Mouse (Mus musculus): ENCODE data around the gene Sugt1.

Gene Sugt1

DNA sequence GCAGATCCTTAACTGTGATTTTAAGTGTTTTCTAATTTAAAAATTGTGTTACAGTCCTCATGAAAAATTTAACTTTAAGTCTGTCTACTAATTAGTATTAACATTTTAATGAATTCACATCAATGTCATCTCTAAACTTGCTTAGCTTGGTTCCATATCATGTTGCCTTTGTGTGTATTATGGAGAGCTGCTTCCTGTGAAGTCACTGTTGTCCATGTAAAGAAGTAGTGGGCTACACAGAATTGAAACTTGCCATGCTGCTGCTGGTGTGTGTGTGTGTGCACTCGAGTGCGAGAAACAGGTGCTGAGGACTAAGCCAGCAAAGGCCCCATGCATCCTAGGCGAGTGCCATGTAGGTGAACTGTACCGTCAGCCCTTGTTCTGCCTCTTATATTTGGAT is 19.9 kb downstream of the Sugt1 start:
- no peak for DNase-seq

GRCm38 (mm10) chr14:79608286-79608685 is 20.8 kb downstream of the Sugt1 start:
- no peak for DNase-seq

GRCm38 (mm10) chr14:79617121-79617828 is 29.8 kb downstream of the Sugt1 start:
- DNase-seq = no peak

DNA sequence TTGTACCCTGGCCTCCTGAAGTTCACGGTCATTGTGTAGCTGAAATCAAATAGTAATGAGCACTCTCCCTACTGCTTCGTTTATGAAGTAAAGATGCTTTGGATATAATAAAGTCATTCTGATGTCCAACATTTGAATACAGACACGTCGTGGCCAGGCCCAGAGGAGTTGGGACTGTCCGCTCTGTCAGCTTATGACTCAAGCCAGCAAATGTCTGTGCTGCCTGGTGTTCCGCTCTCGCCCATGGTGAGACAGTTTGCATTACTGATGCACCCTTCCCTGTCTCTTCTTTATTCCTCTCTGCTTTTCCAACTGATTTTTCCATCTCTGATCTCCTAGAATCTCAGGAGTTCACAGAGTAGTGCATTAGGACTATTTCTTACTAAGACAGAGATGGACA is 32.3 kb downstream of the Sugt1 start:
- DNase-seq = no peak

GRCm38 (mm10) chr14:79621143-79621542 is 33.7 kb downstream of the Sugt1 start:
- DNase-seq = no peak

DNA sequence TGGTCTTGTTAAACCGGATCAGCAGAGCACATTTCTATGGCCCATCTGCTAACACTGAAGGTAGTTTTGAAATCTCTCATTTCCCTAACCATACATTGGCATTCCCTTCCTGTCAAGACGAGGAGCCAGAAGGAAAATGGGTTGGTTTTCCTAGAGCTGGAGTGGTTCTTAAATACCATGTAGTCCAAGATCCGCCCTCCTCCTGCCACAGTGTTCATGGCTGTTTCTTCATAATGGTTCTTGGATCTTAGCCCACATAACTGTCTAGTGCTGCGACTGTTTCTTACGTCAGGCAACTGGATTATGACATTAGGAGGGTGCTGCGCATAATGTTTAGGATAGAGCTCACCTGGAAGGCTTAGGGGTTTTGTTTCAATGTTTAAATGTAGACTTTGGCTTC is 44.8 kb downstream of the Sugt1 start:
- DNase-seq = no peak

DNA sequence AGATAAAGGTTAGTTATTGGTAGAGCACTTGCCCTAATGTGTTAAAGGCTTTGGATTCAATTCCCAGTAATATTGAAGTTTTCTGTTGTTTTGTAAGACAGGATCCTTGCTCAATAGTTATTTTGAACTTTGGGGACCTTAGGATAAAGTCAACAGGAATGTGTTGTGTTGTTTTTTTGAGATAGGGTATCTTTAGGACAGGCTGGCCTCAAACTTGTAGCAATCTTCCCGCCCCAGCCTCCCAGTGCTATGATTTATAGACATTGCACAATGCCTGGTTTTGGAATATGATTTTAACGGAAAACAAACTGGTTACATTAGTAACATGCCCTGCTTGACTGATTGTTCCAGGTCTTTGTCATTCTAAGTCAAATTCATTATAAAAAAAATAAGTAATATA is 45.7 kb downstream of the Sugt1 start:
- no peak for DNase-seq

DNA sequence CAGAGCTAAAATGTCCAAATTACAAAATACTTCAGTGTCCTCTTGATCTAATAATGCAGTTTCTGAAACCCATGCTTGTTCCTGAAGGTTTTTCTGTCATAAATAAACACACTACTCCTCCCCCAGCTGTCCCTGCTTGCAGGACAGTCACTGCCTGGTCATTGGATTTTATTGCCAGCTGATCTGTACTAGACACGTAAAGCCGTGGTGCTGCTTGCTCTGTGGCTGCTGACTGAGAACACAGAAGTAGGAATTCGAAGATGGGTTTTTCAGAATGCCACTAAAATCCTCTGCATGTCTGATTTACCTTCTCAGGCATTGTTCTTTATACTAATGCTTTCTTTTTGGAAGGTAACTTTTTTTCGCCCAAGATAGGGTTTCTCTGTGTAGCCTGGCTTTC is 49.3 kb downstream of the Sugt1 start:
- DNase-seq = no peak

- DNase-seq = no peak
Observed at GRCm38 (mm10) chr14:79642063-79642462, 54.6 kb downstream of the Sugt1 start.

GRCm38 (mm10) chr14:79645378-79645777 is 57.9 kb downstream of the Sugt1 start:
- no peak for DNase-seq

DNA sequence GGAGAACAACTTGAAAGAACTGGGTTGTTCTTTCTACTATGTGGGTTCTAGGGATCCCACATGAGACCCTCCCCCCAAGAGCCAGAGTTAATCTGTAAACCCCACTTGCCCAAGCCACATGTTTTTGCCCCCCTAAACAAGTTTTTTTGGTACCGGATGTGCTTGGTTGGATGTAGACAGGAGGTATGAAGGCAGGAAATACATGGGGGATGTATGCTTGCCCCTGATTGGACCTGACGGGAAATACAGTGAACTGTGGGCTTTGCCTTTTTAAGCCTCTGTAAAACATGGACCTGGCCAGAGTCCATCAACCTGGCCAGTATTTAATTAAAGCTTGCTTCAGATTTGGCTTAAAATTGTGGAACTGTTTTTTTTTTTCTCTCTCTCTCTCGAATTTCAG is 62.2 kb downstream of the Sugt1 start:
- DNase-seq = no peak

- DNase-seq = no peak
Observed at GRCm38 (mm10) chr14:79652654-79653053, 65.2 kb downstream of the Sugt1 start.

GRCm38 (mm10) chr14:79658286-79658685 is 70.8 kb downstream of the Sugt1 start:
- DNase-seq = peak in 1 of 2 experiments; percentile 11

DNA sequence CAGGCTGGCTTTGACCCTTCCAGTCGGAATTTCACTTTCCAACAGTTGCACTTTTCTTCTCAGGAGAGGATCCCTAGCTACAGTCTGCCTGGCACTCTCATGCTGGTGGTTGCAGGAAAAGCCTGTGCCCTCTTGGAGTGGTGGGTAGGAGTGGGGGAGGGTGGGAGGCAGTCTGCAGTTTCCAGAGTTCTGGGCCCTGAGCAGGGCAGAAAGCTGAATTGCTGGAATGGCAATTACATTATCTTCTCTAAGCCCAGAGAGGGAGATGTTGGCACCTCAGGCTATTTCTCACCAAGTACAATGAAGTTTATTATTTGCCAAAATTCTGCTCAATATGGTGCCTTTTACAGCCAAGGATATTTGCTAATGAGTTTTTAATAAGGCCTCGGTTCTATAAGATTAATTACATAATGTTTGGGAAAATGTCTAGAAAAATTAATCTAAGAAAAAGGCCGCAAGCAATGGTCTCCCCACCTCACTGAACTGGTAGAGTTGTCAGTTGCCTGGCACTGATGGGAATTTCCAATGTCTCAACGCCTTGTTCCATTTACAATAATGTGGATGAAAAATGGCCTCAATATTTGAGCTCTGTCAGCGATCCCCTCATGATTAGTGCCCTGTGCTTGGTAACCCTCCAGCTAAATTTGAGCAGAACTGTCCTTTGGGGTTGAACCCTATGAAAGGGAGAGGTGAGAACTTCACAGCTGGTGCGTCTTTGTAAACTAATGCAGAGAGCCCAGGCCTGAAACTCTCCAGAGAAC is 71.4 kb downstream of the Sugt1 start:
- DNase-seq = no peak

- no peak for DNase-seq
Observed at GRCm38 (mm10) chr14:79660467-79660866, 73.0 kb downstream of the Sugt1 start.

DNA sequence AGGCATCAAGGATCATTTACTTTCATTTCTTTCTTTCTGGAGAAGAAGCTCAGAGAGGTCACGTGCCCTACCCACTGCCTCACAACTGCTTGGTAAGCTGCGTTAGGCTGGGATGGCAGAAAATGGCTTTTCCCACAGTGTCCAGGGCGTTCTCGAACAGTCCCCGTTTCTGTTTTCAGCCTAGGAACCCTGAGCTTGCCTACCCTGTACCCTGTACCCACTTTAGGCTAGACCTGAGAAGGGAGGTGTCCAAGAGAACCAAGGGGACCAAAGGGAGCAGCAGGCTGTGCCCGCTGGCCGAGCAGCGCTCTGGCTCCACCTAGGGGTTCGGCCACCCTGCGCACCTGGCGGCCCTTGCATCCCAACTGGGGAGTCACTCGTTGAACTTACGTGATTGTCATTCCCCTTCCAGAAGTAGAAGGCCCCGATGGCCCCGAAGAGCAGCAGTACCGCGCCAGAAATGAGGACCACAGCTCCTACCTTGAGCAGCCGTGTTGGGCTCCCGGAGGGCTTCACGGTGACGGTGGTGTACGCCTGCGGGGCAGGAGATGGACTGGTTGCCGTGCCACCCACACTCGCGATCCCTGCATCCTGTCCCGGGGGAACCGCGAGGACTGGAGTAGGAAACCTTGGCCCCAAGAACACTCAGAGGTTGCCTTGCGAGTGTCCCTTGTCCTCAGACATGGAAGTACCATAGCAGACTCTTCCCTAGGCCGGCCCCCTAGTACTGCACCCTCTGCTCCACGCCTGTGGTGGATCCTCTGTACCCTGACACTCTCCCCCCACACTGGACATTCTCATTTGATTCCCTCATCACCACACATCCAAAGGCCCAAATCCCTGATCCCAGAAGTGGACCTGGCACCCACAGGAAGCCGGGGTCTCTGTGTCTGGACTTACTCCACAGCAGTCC is 73.8 kb downstream of the Sugt1 start:
- DNase-seq = peak; percentile 33 to 54

DNA sequence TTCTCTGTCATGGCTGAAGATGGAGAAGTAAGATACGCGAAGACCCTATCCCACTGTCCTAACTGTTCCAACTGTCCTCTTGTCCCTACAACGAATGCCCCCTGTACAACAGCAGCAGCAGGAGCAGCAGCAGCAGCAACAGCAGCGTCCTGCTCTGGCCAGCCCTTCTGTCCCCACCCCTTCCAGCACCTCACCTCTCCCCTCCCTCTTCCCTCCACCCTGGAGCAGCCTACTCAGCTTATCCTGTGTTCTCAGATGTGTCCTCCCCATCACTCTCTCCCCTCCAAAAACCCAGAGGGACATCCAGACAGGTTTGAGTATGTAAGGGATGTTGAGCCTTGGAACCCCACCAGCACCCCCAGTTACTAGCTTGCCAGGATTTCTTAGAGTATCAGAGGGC is 74.5 kb downstream of the Sugt1 start, which contains the start of gene Cnmd:
Gene Cnmd, minus strand, starts transcription at position 170 of the 400 bp plus-strand sequence.
- no peak for DNase-seq

DNA sequence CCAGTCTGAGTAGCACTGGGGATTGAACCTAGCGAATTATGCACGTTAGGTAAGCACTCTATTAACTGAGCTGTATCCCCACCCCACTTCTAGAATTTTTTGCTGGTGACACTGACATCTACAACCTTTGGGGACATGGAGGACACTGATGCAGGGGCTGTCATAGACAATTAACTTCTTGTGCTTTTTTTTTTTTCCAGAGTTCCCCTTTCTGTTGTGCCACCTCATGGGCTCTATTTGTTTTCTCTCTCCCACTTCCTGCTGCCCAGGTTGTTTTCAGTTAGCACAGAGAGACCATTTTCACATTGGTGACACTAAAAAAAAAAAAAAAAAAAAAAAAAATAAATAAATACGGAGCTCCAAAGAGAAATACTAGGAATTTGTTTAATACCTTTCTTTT is 83.5 kb downstream of the Sugt1 start:
- DNase-seq = no peak

DNA sequence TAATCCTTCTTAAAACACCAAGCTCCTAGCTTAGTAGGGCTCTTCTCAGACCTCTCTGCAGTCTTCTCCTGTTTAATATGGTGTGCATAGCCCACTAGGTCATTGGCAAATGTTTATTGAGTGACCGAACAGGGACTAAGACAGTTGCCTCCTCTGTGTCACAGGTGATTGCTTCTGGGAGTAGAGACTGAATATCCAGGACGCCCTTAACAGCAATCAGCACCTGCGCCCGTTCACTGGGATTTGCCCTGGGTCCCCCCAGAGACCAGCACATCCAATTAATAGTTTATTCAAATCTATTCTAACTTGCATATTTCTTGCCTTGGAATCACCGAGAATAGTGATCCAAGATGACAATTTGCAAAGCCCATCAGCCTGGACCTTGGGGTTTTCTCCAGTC is 85.1 kb downstream of the Sugt1 start:
- DNase-seq = no peak

DNA sequence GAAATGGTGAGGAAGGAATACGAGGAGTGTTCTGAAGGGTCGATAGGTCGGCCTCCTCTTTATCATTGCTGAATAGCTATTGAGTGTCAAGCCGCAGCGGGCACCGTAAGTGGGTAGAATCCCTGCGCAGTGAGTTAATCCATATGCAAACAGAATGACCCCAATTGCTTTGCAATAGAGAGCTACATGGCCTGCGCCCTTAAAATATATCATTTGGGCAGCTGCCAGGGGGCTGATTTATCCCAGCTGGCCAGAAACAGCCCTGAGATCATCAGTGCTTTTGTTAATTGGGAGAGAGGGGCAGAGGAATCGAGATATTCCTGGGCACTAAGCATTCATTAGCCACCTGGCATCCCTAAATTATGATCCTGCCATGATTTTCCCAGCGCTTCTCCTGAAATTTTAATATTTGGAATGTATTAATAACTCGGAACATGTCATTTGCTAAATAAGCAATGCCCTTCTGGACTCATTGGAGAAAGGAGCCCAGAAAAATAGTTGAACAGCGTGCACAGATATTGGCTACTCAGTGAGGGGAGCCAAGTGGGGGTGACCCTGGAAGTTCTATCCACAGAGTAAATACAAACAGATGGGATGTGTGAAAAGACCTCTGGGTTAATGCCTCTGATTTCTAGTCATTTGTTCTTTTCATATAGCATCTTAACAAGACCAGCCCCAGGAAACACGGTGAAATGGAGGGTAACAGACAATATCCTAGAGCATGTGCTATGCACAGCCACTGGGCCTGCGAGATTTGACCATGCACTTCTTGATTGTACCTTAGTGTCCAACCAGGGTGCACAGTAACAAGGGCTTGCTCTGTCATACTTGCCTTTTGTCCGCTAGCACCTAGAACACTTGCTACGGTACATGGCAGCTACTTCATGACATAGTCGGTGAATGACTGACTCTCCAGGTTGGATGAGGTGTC is 85.9 kb downstream of the Sugt1 start:
- DNase-seq = no peak

DNA sequence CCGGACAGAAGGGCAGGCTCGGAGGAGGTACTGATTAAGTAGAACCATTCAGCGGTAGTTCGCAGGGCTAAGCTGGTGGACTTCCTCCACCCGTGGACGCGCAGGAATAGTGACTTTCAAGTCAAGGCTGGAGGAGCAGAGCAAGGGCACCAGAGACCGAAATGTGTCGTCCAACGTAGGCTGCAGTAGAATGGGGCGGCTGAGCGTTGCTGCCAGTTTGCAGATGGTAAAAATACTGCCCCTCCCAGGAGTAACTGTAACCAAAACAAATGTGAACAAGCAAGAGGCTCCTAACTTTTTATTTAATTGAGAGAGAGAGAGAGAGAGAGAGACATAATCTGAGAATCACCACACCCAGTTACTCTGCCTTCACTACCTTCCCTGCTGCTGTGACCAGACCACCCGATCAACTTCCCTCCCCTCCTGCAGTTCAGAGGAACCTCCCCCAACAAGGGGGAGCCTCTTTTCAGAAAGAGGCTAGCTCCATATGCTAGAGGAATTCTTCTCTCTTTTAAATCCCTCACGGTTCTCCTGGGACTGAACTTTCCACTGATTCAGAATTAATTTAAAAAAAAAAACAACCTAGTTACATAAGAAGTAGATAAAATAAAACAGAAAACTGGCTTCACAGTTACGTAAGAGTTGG is 89.7 kb downstream of the Sugt1 start:
- no peak for DNase-seq

Measured in cerebellum, postnatal 36 days (tissue).